Mouse (Mus musculus) midbrain, embryonic 16.5 days (tissue): ENCODE data around the gene Zfp420. TPM values are rescaled to one million over a fixed set of nuclear protein-coding genes. Genes with fewer than 3 reads are reported as not detected.
A peak's percentile ranks its signal among the peaks of the same experiment; 100 is the strongest.
"Not testable (repeated sequence)": the region's sequence is repeated elsewhere in the genome, so short reads cannot be mapped to it uniquely, and the experiment has no call there.

Experiments
- ATAC-seq: fragments of 200-750 bp; cut with Nextera tagmentation; 2 replicates; pipeline ENCODE4 v1.8.0; 2017; ENCODE audit warnings: moderate TSS enrichment
- H3K27ac ChIP-seq: fragments of 300-500 bp; sonication (generic); 2 replicates; pipeline ENCODE4 v1.5.1; 2014; ENCODE audit warnings: mild to moderate bottlenecking, low read length, mixed read lengths
- H3K27me3 ChIP-seq: fragments of 300-500 bp; sonication (generic); 2 replicates; pipeline ENCODE4 v1.6.1; 2014; ENCODE audit warnings: low read depth, low read length, mixed read lengths; ENCODE audit not compliant: control insufficient read depth, insufficient read depth
- H3K36me3 ChIP-seq: fragments of 300-500 bp; sonication (generic); 2 replicates; pipeline ENCODE4 v1.6.1; 2014; ENCODE audit warnings: mild to moderate bottlenecking, low read length, moderate library complexity, mixed read lengths; ENCODE audit not compliant: control insufficient read depth, insufficient read depth
- H3K4me1 ChIP-seq: fragments of 300-500 bp; sonication (generic); 2 replicates; pipeline ENCODE4 v1.6.1; 2014; ENCODE audit warnings: mild to moderate bottlenecking, low read length, mixed read lengths; ENCODE audit not compliant: control insufficient read depth, insufficient read depth
- H3K4me2 ChIP-seq: fragments of 300-500 bp; sonication (generic); 2 replicates; pipeline ENCODE4 v1.6.1; 2014; ENCODE audit warnings: mild to moderate bottlenecking, low read length, mixed read lengths
- H3K4me3 ChIP-seq: fragments of 300-500 bp; sonication (generic); 2 replicates; pipeline ENCODE4 v1.5.1; 2014; ENCODE audit warnings: low read depth, mild to moderate bottlenecking, low read length, moderate library complexity, mixed read lengths
- H3K9ac ChIP-seq: fragments of 300-500 bp; sonication (generic); 2 replicates; pipeline ENCODE4 v1.6.1; 2014; ENCODE audit warnings: low read depth, low read length, mixed read lengths
- H3K9me3 ChIP-seq: fragments of 300-500 bp; sonication (generic); replicated peaks from 2 replicates; pipeline ENCODE4 v1.6.1; 2014; ENCODE audit warnings: mild to moderate bottlenecking, low read length, mixed read lengths; ENCODE audit not compliant: control insufficient read depth, poor library complexity, severe bottlenecking
- WGBS: fragments of 180-500 bp; shearing (Covaris S2); extraction: QIAGEN DNeasy Blood & Tissue Kit; methylation state at CpG from one replicate; pipeline ENCODE4 v1.1.7; 2014; 5-methylcytosine and 5-hydroxymethylcytosine counted together
- polyA plus RNA-seq: library from polyadenylated mRNA; unstranded; fragments of >200 nt; fragmentation: Nextera tagmentation; extraction: Ambion mirVana; gene quantifications from 2 replicates; pipeline ENCODE4 v1.2.1, GENCODE M21; 2015

The Zfp420 gene
- polyA plus RNA-seq, 1 experiment from 2014 or later, result 23.7 TPM

DNA sequence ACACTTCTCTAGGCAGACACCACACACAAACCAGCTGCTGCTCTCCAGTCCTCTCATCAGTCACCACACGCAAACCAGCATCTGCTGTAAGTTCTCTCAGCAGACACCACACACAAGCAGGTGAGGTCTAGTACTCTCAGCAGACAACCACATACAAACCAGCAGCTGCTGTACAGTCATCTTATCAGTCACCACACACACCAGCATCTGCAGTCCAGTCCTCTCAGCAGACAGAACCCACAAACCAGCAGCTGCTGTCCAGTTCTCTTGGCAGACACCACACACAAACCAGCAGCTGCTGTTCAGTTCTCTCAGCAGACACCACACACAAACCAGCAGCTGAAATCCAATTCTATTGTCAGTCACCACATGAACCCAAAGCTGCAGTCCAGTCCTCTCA is 23.0 kb upstream of the Zfp420 start:
- 90% methylated on average over 1 of the region's 1 CpGs for WGBS
- no peaks in the 10 kb centered on the region for H3K4me1 ChIP-seq
- H3K27me3 ChIP-seq, result no peaks in the 10 kb centered on the region
- H3K9ac ChIP-seq, result no peak overlapping the region
- H3K27ac ChIP-seq, result no peak overlapping the region
- H3K4me3 ChIP-seq, result no peak overlapping the region
- ATAC-seq, result no peak
- no peaks in the 10 kb centered on the region for H3K9me3 ChIP-seq
- H3K36me3 ChIP-seq, result peaks cover 9% of the 10 kb centered on the region
- H3K4me2 ChIP-seq, result no peak overlapping the region

DNA sequence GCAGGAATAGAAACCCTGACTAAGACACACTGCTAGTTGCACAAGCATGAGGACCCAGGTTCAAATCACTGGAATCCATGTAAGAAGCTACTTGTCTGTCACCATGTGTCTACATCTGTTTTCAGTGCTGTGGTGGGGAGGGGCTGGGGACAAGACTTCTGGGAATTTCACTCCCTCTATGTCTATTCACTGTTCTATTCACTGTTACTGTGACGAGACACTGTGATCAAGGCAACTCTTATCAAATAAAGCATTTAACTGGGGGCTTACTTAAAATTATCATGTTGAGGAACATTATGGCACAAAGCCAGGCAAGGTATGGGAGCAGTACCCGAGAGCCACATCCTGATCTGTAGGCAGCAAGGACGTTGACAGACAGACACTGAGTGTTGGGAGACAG is 20.5 kb upstream of the Zfp420 start:
- Histone ChIP-seq H3K9ac (no peak overlapping the region), H3K36me3 (peaks cover 4% of the 10 kb centered on the region), H3K4me1 (no peaks in the 10 kb centered on the region), H3K9me3 (no peaks in the 10 kb centered on the region), H3K4me2 (no peak overlapping the region), H3K27ac (no peak overlapping the region), H3K27me3 (no peaks in the 10 kb centered on the region), H3K4me3 (no peak overlapping the region)
- 86% methylated on average over 3 of the region's 3 CpGs for WGBS
- no peak for ATAC-seq

DNA sequence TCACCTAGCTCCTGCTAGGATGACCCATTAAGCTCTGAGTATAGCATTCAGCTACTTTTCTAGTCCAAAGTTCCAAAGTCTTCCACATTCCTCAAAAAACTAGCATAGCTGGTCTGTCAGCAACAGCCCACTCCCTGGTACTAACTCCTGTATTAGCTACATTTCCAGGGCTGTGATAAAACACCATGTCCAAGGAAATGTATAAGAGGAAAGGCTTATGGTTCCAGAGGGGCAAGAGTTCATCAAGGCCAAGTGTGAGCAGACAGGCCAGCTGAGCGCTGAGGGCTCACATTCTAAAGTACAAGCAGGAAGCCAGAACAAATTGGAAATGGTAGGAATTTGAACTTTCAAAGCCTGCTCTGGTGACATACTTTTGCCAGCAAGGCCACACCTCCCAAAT is 17.7 kb upstream of the Zfp420 start:
- no peak for ATAC-seq
- no peak overlapping the region for H3K4me3 ChIP-seq

DNA sequence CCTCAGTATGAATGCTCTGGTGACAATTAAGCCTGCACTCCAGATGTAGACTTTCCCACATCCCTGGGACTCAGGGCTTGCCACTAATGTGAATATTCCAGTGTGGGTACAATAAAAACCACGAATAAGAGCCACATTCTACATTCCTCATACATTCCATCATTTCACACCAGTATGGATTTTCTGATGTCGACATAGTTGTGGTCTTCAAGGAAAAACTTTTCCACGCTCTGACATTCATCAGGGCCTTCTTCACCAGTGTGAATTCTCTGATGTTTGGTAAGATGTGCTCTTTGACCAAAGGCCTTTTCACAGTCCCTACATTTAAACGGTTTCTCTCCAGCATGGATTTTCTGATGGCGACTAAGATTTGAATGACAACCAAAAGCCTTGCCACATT is 15.2 kb upstream of the Zfp420 start:
- H3K36me3 ChIP-seq, result peaks cover 32% of the 10 kb centered on the region
- no peak overlapping the region for H3K9ac ChIP-seq
- H3K9me3 ChIP-seq, result no peaks in the 10 kb centered on the region
- H3K4me1 ChIP-seq, result no peaks in the 10 kb centered on the region
- no peak overlapping the region for H3K4me3 ChIP-seq
- no peak overlapping the region for H3K27ac ChIP-seq
- 91% methylated on average over 5 of the region's 5 CpGs for WGBS
- H3K27me3 ChIP-seq, result no peaks in the 10 kb centered on the region
- H3K4me2 ChIP-seq, result no peak overlapping the region
- ATAC-seq, result no peak

More for the DNA sequence above, 17.7 kb upstream of the Zfp420 start:
- H3K4me1 ChIP-seq, result no peaks in the 10 kb centered on the region
- no peak overlapping the region for H3K4me2 ChIP-seq
- peaks cover 24% of the 10 kb centered on the region for H3K36me3 ChIP-seq
- H3K9me3 ChIP-seq, result no peaks in the 10 kb centered on the region
- no peak overlapping the region for H3K9ac ChIP-seq
- H3K27ac ChIP-seq, result no peak overlapping the region
- WGBS, result 91% methylated on average over 1 of the region's 1 CpGs
- no peaks in the 10 kb centered on the region for H3K27me3 ChIP-seq

DNA sequence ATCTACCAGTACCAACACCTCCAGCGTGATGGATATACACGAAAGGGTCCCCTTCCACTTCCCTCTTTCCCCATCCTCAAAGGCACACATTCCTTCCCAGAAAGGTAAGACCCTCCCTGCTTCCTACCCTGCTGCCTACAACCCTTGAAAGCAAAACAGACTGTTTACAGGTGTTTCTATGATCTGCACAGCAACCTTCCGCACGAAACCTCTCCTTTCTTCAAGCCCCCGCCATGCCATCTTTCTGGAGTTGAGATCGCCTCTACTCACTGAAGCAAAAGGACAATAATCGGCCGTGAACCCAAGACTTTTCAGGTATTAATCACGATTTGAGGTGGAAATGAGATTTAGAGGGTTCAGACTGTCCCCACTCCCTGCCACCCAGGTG is 7.0 kb upstream of the Zfp420 start:
- peaks cover 13% of the 10 kb centered on the region for H3K36me3 ChIP-seq
- H3K9ac ChIP-seq, result peak overlapping the region; percentile 70
- H3K27me3 ChIP-seq, result no peaks in the 10 kb centered on the region
- H3K4me2 ChIP-seq, result peak overlapping the region; percentile 74
- 0 out of 2 replicates have a peak, but pooled peaks have one; percentile 3 for ATAC-seq
- WGBS, result 59% methylated on average over 9 of the region's 9 CpGs
- no peaks in the 10 kb centered on the region for H3K9me3 ChIP-seq
- no peak overlapping the region for H3K27ac ChIP-seq
- peak overlapping the region; percentile 52 for H3K4me3 ChIP-seq
- H3K4me1 ChIP-seq, result peaks cover 9% of the 10 kb centered on the region

DNA sequence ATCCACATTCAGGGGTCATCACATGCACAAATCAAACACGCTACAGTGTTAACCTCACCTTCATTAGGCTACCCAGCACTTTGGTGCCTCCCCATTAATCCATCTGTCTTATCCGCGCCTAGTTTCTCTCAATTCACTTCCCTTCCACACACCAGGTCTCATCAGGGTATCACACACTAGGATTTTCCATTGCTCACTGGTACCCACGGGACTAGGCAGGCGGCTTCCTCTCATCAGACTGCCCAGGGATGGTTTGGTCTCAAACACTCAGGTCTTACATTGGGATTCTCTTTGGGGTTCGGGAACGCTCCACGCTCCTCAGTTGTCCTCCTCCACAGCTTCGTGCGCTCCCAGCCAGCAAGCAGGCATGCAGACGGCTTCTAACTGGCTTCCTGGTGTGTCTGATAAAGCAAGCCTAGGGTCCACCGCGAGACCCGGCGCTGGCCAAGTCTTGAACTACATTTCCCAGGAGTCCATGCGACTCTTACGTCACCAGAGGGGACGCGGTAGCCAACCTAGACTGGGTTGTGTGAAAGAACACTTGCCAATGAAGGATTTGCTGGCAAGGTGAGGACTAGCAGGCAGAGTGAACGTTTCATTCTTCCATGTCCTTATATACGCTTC is 6.4 kb upstream of the Zfp420 start, which contains the start of gene Zfp940:
Zfp940 (minus strand) TSS at position 451 of the 624 bp plus-strand sequence.
- Histone ChIP-seq H3K27me3 (no peaks in the 10 kb centered on the region), H3K9me3 (no peaks in the 10 kb centered on the region), H3K36me3 (peaks cover 11% of the 10 kb centered on the region), H3K4me3 (peak within 1 kb of the TSS; percentile 52), H3K4me1 (peaks cover 9% of the 10 kb centered on the region), H3K9ac (peak within 1 kb of the TSS; percentile 70), H3K4me2 (peak within 1 kb of the TSS; percentile 74), H3K27ac (peak within 1 kb of the TSS; percentile 71)
- WGBS, result under 1% methylated on average over 21 of the region's 21 CpGs
- peak; percentile 98 for ATAC-seq

DNA sequence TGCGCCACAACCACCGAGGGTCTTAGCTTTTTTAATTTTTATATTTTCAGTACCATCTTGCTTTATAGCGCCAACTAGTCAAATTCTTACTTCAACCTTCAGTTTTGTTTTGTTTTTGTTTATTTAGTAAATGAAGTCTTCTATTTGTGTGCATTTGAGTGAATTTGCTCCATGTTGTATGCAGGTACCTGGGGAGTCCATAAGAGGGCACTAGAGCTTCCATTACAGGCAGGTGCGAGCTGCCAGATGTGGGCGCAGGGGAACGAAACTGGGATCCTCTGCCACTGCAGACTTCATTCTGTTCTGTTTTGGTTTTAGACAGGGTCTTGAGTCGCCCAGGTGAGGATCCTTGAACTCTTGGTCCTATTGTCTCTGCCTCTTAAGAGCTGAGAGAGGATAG is 1.9 kb downstream of the Zfp420 start:
- Histone ChIP-seq H3K27me3 (no peaks in the 10 kb centered on the region), H3K4me2 (no peak overlapping the region), H3K27ac (no peak overlapping the region), H3K4me1 (peaks cover 8% of the 10 kb centered on the region), H3K9me3 (no peaks in the 10 kb centered on the region), H3K4me3 (no peak overlapping the region), H3K9ac (no peak overlapping the region), H3K36me3 (peaks cover 6% of the 10 kb centered on the region; the same call in 1 of the 2 replicates)
- ATAC-seq, result no peak
- WGBS, result 85% methylated on average over 7 of the region's 7 CpGs

DNA sequence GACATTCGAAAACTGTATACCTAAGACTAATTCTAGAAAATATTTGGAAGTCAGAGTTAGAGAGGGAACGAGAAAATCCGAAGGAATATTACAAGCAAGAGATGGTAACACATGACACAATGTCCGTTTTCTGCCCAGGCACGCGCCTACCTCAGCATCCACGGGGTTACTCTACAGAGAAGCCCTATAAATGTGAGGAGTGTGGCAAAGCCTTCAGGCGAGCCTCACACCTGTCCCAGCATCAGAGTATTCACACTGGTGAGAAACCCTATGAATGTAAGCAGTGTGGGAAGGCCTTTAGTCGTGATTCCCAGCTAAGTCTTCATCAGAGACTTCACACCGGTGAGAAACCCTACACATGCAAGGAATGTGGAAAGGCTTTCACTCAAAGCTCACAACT is 14.5 kb downstream of the Zfp420 start:
- Histone ChIP-seq H3K4me2 (no peak overlapping the region), H3K27me3 (no peaks in the 10 kb centered on the region), H3K9ac (no peak overlapping the region), H3K4me3 (no peak overlapping the region), H3K27ac (no peak overlapping the region), H3K9me3 (peaks cover 24% of the 10 kb centered on the region), H3K36me3 (peaks cover 48% of the 10 kb centered on the region), H3K4me1 (no peaks in the 10 kb centered on the region)
- no peak for ATAC-seq
- WGBS, result 96% methylated on average over 10 of the region's 10 CpGs

DNA sequence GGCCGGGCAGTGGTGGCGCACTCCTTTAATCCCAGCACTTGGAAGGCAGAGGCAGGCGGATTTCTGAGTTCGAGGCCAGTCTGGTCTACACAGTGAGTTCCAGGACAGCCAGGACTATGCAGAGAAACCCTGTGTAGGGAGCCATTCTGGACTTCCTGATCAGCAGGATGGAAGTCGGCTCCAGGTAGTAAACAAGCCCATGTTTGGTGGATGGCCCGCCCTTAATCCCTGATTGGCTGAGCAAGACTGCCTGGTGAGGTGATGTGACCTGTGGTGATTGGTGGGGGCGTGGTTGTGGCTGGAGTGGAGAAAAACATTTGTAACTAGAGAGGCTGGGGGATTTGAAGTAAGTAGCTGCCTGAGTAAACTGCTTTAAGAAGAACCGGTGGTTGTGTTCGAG is 17.8 kb downstream of the Zfp420 start:
- not testable (repeated sequence) for H3K9ac ChIP-seq, H3K4me1 ChIP-seq, H3K4me3 ChIP-seq, ATAC-seq, H3K27ac ChIP-seq, H3K27me3 ChIP-seq, H3K4me2 ChIP-seq
- 94% methylated on average over 9 of the region's 9 CpGs for WGBS
- Histone ChIP-seq H3K36me3 (peaks cover 38% of the 10 kb centered on the region), H3K9me3 (peaks cover 19% of the 10 kb centered on the region)
